Mouse (Mus musculus): ENCODE results near the gene Tln2.
"Not testable (repeated sequence)": the region's sequence is repeated elsewhere in the genome, so short reads cannot be mapped to it uniquely, and the experiment has no call there.

Gene Tln2

DNA sequence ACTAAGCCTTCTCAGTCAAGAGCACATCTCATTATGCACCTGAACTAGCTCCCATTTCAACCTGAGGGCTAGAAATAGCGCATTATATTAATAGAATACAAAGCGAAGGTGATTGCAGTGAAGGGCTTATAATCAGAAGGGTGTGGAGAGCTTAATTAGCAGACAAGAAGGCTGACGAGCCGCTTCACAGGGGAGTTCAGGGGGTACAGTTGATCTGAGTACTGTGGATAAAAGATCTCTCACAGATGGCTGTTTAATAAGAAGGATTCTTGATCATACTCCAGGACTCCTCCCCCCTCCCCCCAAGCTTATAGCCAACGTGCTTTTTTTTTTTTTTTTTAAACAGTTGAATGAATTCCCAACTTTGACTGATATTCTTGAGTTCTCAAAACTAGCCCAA is 198.0 kb downstream of the Tln2 start:
- in situ Hi-C loops (cut with MboI) = no loop called here

DNA sequence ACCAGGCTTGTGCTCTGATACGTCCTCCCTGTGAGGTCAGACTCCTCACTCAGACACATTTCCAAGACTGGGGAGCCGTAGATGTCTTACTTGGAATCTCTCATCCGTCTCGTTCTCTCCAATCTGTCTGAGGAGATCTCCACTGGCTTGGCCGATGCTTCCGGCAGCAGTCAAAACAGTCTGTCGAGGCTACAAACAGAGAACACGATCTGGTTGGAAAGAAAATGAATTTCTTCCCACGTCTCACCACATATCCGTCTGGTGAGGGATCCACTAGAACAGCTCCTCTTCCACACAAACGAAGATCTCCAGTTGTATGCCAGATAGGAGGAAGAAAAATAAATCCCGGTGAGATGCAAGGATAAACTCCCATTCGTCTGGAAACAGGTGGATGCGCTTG is 205.1 kb downstream of the Tln2 start:
- in situ Hi-C loops (cut with MboI) = no loop called here

DNA sequence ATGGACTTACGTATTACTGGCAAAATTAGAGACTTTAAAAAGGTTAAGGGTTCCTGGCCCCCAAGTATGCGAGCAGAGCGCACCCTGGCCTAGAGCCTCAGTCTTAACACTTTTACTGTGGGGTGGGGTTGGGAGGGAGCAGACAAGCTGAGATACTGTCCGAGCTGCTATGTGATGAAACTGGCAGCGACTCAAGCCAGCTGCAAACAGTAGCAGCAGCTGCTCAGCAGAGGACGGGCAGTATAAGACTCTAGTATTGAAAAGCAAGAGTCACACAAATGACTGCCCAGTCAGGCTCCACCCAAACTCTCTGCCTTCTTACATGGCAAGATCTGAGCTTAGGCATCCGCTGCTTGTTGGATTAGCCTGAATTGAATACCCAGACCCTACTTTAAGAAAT is 206.1 kb downstream of the Tln2 start:
- in situ Hi-C loops (cut with MboI) = no loop called here

DNA sequence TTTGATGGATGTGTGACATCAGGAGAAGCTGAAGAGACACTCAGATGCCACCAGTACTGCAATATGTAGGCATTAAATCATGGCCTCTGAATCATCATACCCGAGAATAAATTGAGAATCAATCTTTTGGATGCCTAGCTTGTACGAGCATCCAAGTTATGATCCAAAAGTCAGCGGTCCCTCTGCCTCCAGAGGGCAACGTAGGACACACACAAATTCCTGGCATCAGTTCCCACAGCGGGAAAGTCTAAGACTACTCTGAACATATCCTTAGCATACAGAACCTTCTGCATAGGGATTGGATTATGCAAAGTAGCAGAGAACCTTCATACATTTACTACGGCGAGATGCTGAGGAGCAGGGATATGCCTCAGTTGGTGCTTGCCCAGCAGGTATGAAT is 210.5 kb downstream of the Tln2 start:
- in situ Hi-C loops (cut with MboI) = no loop called here

DNA sequence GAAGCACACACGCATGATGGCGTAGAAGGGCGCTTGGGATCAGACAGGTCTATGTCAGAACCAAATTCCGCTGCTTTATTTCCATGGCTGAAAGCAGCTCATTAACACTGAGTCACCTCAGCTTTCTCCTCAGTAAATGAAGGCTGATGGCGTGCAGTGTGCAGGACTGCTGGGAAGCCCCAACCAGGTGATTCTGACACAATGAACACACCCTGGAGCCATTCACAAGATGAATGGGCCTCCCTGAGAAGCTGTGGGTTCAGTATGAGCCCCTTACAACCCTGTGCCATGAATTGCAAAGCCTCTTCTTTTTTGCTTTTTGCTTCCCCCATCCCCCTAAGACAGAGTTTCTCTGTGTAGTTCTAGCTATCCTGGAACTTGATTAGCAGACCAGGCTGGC is 212.3 kb downstream of the Tln2 start:
- in situ Hi-C loops (cut with MboI) = no loop called here

DNA sequence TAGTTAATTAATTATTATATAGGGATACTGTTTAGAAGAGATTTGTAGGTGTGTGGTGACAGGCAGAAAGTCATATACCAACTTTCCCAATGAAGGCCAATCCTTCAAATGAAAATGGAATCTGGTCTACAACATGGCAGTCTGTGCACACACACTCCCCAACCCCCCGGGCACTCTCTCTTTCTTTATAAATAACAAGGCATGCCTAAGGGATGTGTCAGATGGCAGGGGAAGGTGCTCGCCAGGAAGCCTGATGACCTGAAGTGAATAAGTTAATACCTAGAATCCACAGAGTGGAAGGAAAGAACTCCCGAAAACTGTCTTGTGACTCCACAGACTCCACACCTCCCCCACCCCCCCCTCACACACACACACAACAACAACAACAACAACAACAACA is 228.2 kb downstream of the Tln2 start:
- in situ Hi-C loops (cut with MboI) = no loop called here

- in situ Hi-C loops (cut with MboI) = no loop called here
Observed at GRCm38 (mm10) chr9:67328451-67328850, 231.1 kb downstream of the Tln2 start.

GRCm38 (mm10) chr9:67321886-67322285 is 237.6 kb downstream of the Tln2 start:
- in situ Hi-C loops (cut with MboI) = no loop called here

DNA sequence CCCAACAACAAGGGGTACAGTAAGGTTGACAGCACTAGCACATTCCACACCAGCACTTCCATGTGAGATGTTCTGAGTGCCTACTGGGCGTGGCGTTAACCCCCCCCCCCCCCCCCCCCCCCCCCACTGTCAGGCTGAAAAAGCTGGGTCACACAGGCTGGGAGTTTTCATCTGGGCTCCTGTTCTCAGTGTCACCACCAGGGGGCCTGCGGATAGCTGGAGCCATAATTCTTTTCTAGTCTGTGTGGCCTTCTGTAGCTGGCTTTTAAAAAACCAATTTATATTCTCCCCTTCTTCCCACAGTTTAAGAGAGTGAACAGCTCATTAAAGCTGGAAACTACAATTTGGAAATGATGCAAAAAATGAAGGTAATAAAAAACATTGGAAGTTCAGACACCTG is 244.1 kb downstream of the Tln2 start:
- in situ Hi-C loops (cut with MboI) = no loop called here

GRCm38 (mm10) chr9:67304992-67305391 is 254.5 kb downstream of the Tln2 start:
- in situ Hi-C loops (cut with MboI) = no loop called here

- in situ Hi-C loops (cut with MboI) = no loop called here
Observed at GRCm38 (mm10) chr9:67303986-67304385, 255.5 kb downstream of the Tln2 start.

- in situ Hi-C loops (cut with MboI) = no loop called here
Observed at GRCm38 (mm10) chr9:67303038-67303437, 256.5 kb downstream of the Tln2 start.

DNA sequence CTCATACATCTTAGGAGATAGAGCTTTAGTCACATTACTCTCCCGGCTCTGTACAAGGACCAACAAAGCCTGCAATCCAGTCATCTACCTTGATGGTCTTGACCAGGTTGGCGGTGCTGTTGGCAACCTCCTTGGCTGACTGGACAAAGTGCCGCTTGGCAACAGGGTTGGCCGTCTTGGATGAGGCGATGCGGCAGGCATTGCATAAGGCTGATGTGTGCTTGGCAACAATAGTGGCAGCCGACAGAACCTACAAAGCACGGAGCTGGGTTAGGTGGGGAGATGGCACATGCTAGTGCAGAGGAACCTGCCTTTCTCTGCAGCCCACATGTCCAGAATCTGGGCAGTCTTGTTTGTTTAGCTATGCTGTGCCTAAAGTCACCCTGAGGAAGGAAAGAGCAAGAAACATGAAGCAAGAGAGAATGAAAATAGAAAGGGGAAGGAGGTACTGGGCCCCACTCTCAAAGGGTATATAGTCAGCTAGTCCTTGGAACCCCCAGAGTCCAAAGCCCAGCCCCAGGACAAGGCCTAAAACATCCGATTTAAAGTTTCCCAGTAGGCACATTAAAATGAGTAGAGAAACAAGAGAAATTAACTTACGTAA is 257.0 kb downstream of the Tln2 start:
- in situ Hi-C loops (cut with MboI) = no loop called here

- in situ Hi-C loops (cut with MboI) = no loop called here
Observed at GRCm38 (mm10) chr9:67301571-67301970, 257.9 kb downstream of the Tln2 start.

GRCm38 (mm10) chr9:67300769-67301168 is 258.7 kb downstream of the Tln2 start:
- in situ Hi-C loops (cut with MboI) = no loop called here

DNA sequence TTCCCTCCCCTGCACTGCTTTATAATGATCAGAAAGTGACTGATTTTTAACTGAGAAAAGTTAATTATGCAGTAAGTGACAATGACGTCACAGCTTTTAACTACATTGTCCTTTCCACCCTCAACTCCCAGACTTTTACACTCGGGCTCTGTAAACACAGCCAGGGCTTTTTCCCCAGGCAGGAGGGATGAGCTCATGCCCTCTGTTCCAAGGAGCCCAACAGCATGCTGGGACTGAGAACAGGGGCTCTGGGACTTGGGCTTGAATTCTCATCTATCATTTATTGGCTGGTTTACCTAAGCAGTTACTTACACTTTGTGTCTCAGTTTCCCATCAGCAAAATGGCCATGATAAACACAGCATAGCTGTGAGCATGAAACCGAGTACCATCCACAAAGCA is 259.2 kb downstream of the Tln2 start:
- in situ Hi-C loops (cut with MboI) = no loop called here

GRCm38 (mm10) chr9:67299164-67299563 is 260.3 kb downstream of the Tln2 start:
- in situ Hi-C loops (cut with MboI) = no loop called here

- in situ Hi-C loops (cut with MboI) = no loop called here
Observed at GRCm38 (mm10) chr9:67297236-67297889, 262.1 kb downstream of the Tln2 start.

GRCm38 (mm10) chr9:67287457-67287856 is 272.0 kb downstream of the Tln2 start:
- in situ Hi-C loops (cut with MboI) = no loop called here

- in situ Hi-C loops (cut with MboI) = no loop called here
Observed at GRCm38 (mm10) chr9:67286801-67287200, 272.7 kb downstream of the Tln2 start.

- in situ Hi-C loops (cut with MboI) = no loop called here
Observed at GRCm38 (mm10) chr9:67285544-67285943, 274.0 kb downstream of the Tln2 start.

GRCm38 (mm10) chr9:67281812-67282211 is 277.7 kb downstream of the Tln2 start:
- in situ Hi-C loops (cut with MboI) = no loop called here

DNA sequence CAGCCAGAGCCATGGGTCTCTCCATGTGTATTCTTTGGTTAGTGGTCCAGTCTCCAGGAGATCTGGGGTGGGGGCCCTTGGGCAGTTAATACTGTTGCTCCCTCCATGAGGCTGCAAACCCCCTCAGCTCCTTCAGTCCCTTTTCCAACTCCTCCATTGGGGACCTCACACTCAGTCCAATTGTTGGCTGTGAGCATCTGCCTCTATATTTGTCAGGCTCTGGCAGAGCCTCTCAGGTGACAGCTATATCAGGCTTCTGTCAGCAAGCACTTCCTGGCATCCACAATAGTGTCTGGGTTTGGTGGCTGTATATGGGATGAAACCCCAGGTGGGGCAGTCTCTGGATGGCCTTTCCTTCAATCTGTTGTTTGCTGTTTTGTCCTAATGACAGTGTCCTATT is 279.2 kb downstream of the Tln2 start:
- in situ Hi-C loops (cut with MboI) = not testable (repeated sequence)

GRCm38 (mm10) chr9:67276446-67276845 is 283.1 kb downstream of the Tln2 start:
- in situ Hi-C loops (cut with MboI) = no loop called here

Data from mature B cell (primary cell).